ENCODE assay signal across 13 mouse cellular contexts in genomic region chr12:25294179-25295025, GRCm38 (mm10).
DNase-seq lines count a peak whose midpoint lies in the region; ATAC-seq and TF ChIP-seq lines count a peak whose summit lies in the region.
"Had no signal": no experiment of that assay in that cellular context is flagged by ENCODE, and none has a peak within 500 bp of the region (broad histone marks: within the 10 kb centered on the region; RNA-seq: fewer than 3 reads in every experiment).

No protein-coding gene starts in this region.

- in situ Hi-C loops in CH12.LX (cut with MboI; ENCODE audit: low pct_ligation_motif_present, low pct_unique_long_range_greater_than_20kb, low sequenced_read_pairs): no loop called here

- no peak for ATAC-seq in kidney, embryonic 15.5 days (replicated peaks; ENCODE audit: low FRiP score)
- peak; percentile 57; the same call in 1 of the 2 replicates for ATAC-seq in granulocyte monocyte progenitor cell, adult 5-6 weeks (replicated peaks; ENCODE audit: poor library complexity, severe bottlenecking)

- no peaks in the 10 kb centered on the region for H3K27me3 ChIP-seq in kidney, embryonic 15.5 days
- no peaks in the 10 kb centered on the region for H3K27me3 ChIP-seq in CH12.LX (replicated peaks)

- H3K36me3 ChIP-seq in kidney, embryonic 15.5 days: no peaks in the 10 kb centered on the region
- no peaks in the 10 kb centered on the region for H3K36me3 ChIP-seq in CH12.LX (replicated peaks in 1 of 2; ENCODE audit: control insufficient read depth in 1 of 2, insufficient read depth in 1 of 2, low read length in 1 of 2)

- no peak for TF ChIP-seq RAD21 in CH12.LX (IDR thresholded peaks at IDR 0.05; ENCODE audit: low read depth, low read length)

- TF ChIP-seq CTCF in CH12.LX (conservative IDR thresholded peaks at IDR 0.05 in 1 of 2, IDR thresholded peaks at IDR 0.05 in 1 of 2; ENCODE audit: low read depth in 2 of 2, low read length in 2 of 2): no peak

- dilution Hi-C loops in CH12.LX (cut with MboI; ENCODE audit: extremely low pct_ligation_motif_present, extremely low pct_unique_long_range_greater_than_20kb, low sequenced_read_pairs): no loop called here

- TF ChIP-seq EP300 in CH12.LX (IDR thresholded peaks at IDR 0.05; ENCODE audit: low read length): no peak

- H3K27ac ChIP-seq in kidney, embryonic 15.5 days: peak overlapping the region; percentile 55; the same call in 1 of the 2 replicates
- no peak overlapping the region for H3K27ac ChIP-seq in CH12.LX (ENCODE audit: insufficient read depth, low read depth)
- H3K27ac ChIP-seq: left cerebral cortex, adult 2 months had no signal

- no peak overlapping the region for H3K4me3 ChIP-seq in kidney, embryonic 15.5 days (replicated peaks)
- H3K4me3 ChIP-seq in CH12.LX (replicated peaks in 1 of 3; ENCODE audit: low read depth in 2 of 3, low read length in 2 of 3, poor library complexity in 1 of 3): no peak overlapping the region
- H3K4me3 ChIP-seq: erythroblast, embryonic 14.5 days; left cerebral cortex, adult 2 months had no signal

- intact Hi-C loops in left cerebral cortex, postnatal 36 days (cut with DNase I): no loop called here

- no peaks in the 10 kb centered on the region for H3K79me2 ChIP-seq in CH12.LX (replicated peaks; ENCODE audit: control insufficient read depth, extremely low read depth, insufficient read depth, poor library complexity, severe bottlenecking)

- DNase-seq in embryo, embryonic 10 days (ENCODE audit: low spot score): peak; percentile 21
- DNase-seq in embryo, embryonic 9.5 days (ENCODE audit: extremely low spot score): no peak
- no peak for DNase-seq in kidney, postnatal 36 days
- DNase-seq in CH12.LX (ENCODE audit: extremely low read depth): no peak
- DNase-seq in left cerebral cortex, postnatal 36 days (ENCODE audit: low spot score in 2 of 2): no peak
- no peak for DNase-seq in neural tube, embryonic 10.5 days (ENCODE audit: extremely low spot score, low spot score)
- DNase-seq: adrenal gland, adult 8-10 months; cerebellum, adult 11 months; kidney, adult 8-10 months had no signal

- H3K9me3 ChIP-seq in kidney, embryonic 15.5 days (replicated peaks): no peaks in the 10 kb centered on the region
- H3K9me3 ChIP-seq in CH12.LX (replicated peaks; ENCODE audit: low read length): no peaks in the 10 kb centered on the region

- no peak overlapping the region for H3K9ac ChIP-seq in kidney, embryonic 15.5 days
- no peak overlapping the region for H3K9ac ChIP-seq in CH12.LX (ENCODE audit: insufficient read depth, low read depth)

- no peak for TF ChIP-seq POLR2A in CH12.LX (IDR thresholded peaks at IDR 0.05; ENCODE audit: low read depth, low read length)

- no peak overlapping the region for H3K4me2 ChIP-seq in kidney, embryonic 15.5 days
- H3K4me2 ChIP-seq in CH12.LX (ENCODE audit: insufficient read depth, low read depth, poor library complexity, severe bottlenecking): no peak overlapping the region

- peaks cover 18% of the 10 kb centered on the region for H3K4me1 ChIP-seq in kidney, embryonic 15.5 days
- peaks cover 0 to 10% of the 10 kb centered on the region in 2 experiments; a peak in 1 of 4 replicates for H3K4me1 ChIP-seq in CH12.LX (ENCODE audit: control insufficient read depth in 1 of 2, insufficient read depth in 2 of 2)

- WGBS in kidney, embryonic 15.5 days: 50% methylated on average over 4 of the region's 4 CpGs

TF ChIP-seq in CH12.LX, 34 proteins besides CTCF, POLR2A, EP300 and RAD21:
- no peak for TF ChIP-seq JUND (conservative IDR thresholded peaks at IDR 0.05; ENCODE audit: low read depth, low read length)
- TF ChIP-seq USF2 (conservative IDR thresholded peaks at IDR 0.05; ENCODE audit: low read depth, low read length): no peak
- TF ChIP-seq ELF1 (IDR thresholded peaks at IDR 0.05; ENCODE audit: low read depth, low read length): 0 out of 2 replicates have a peak, but pooled peaks have one; percentile 16
- no peak for TF ChIP-seq RCOR1 (conservative IDR thresholded peaks at IDR 0.05; ENCODE audit: low read depth, low read length)
- TF ChIP-seq NELFE (IDR thresholded peaks at IDR 0.05; ENCODE audit: low read depth, low read length): no peak
- no peak for TF ChIP-seq SIN3A (IDR thresholded peaks at IDR 0.05; ENCODE audit: low read length)
- TF ChIP-seq UBTF (IDR thresholded peaks at IDR 0.05; ENCODE audit: low read depth, low read length): no peak
- TF ChIP-seq ZKSCAN1 (IDR thresholded peaks at IDR 0.05; ENCODE audit: borderline replicate concordance, low read depth, low read length): no peak
- TF ChIP-seq TBP (conservative IDR thresholded peaks at IDR 0.05; ENCODE audit: low read depth, low read length): no peak
- TF ChIP-seq NRF1 (IDR thresholded peaks at IDR 0.05; ENCODE audit: low read depth, low read length): no peak
- TF ChIP-seq MAFK (IDR thresholded peaks at IDR 0.05; ENCODE audit: insufficient replicate concordance, low read length): no peak
- TF ChIP-seq POLR2AphosphoS2 (IDR thresholded peaks at IDR 0.05; ENCODE audit: low read depth, low read length): no peak
- TF ChIP-seq JUN (IDR thresholded peaks at IDR 0.05; ENCODE audit: insufficient read depth, low read depth, low read length): no peak
- no peak for TF ChIP-seq ZMIZ1 (IDR thresholded peaks at IDR 0.05; ENCODE audit: low read depth, low read length)
- no peak; the same call in 1 of the 2 replicates for TF ChIP-seq ETS1 (conservative IDR thresholded peaks at IDR 0.05; ENCODE audit: low read depth, low read length)
- TF ChIP-seq KAT2A (IDR thresholded peaks at IDR 0.05; ENCODE audit: insufficient replicate concordance, low read length): no peak
- TF ChIP-seq BHLHE40 (IDR thresholded peaks at IDR 0.05; ENCODE audit: low read depth, low read length): 0 out of 2 replicates have a peak, but pooled peaks have one; percentile 20
- no peak for TF ChIP-seq IRF4 (IDR thresholded peaks at IDR 0.05; ENCODE audit: low read depth, low read length)
TF ChIP-seq in CH12.LX: peak in this region for 2.
